Mouse (Mus musculus): ENCODE data around the gene Tmem91.
A peak's percentile ranks its signal among the peaks of the same experiment; 100 is the strongest.

Tmem91 gene

GRCm38 (mm10) chr7:25670096-25670495 is 4.9 kb downstream of the Tmem91 start:
- DNase-seq (ENCODE audit: low spot score in 2 of 2), result no peak

GRCm38 (mm10) chr7:25669631-25670030 is 5.3 kb downstream of the Tmem91 start:
- no peak for DNase-seq (ENCODE audit: low spot score in 2 of 2)

GRCm38 (mm10) chr7:25669158-25669557 is 5.8 kb downstream of the Tmem91 start:
- no peak for DNase-seq (ENCODE audit: low spot score in 2 of 2)

GRCm38 (mm10) chr7:25666381-25666780 is 8.6 kb downstream of the Tmem91 start:
- no peak for DNase-seq (ENCODE audit: low spot score in 2 of 2)

GRCm38 (mm10) chr7:25658657-25659472 is 16.1 kb downstream of the Tmem91 start, which contains the start of the genes Bckdha and Exosc5:
TSS of gene Bckdha (minus strand) at chr7:25658981.
TSS of gene Exosc5 (plus strand) at chr7:25659164.
- DNase-seq (ENCODE audit: low spot score in 2 of 2), result peak; percentile 99

- DNase-seq (ENCODE audit: low spot score in 2 of 2), result no peak
Observed at GRCm38 (mm10) chr7:25657785-25658184, 17.2 kb downstream of the Tmem91 start.

GRCm38 (mm10) chr7:25655601-25656428 is 19.2 kb downstream of the Tmem91 start:
- no peak for DNase-seq (ENCODE audit: low spot score in 2 of 2)

GRCm38 (mm10) chr7:25652244-25652759 is 22.7 kb downstream of the Tmem91 start:
- DNase-seq (ENCODE audit: low spot score in 2 of 2), result no peak

GRCm38 (mm10) chr7:25651281-25651680 is 23.7 kb downstream of the Tmem91 start:
- DNase-seq (ENCODE audit: low spot score in 2 of 2), result no peak

GRCm38 (mm10) chr7:25649839-25650238 is 25.1 kb downstream of the Tmem91 start:
- no peak for DNase-seq (ENCODE audit: low spot score in 2 of 2)

GRCm38 (mm10) chr7:25647574-25648123 is 27.3 kb downstream of the Tmem91 start:
- DNase-seq (ENCODE audit: low spot score in 2 of 2), result no peak

GRCm38 (mm10) chr7:25645074-25645473 is 29.9 kb downstream of the Tmem91 start:
- DNase-seq (ENCODE audit: low spot score in 2 of 2), result no peak

GRCm38 (mm10) chr7:25644631-25645030 is 30.3 kb downstream of the Tmem91 start:
- DNase-seq (ENCODE audit: low spot score in 2 of 2), result no peak

GRCm38 (mm10) chr7:25644136-25644535 is 30.8 kb downstream of the Tmem91 start:
- no peak for DNase-seq (ENCODE audit: low spot score in 2 of 2)

- no peak for DNase-seq (ENCODE audit: low spot score in 2 of 2)
Observed at GRCm38 (mm10) chr7:25639754-25640153, 35.2 kb downstream of the Tmem91 start.

GRCm38 (mm10) chr7:25637099-25637498 is 37.9 kb downstream of the Tmem91 start:
- DNase-seq (ENCODE audit: low spot score in 2 of 2), result no peak

GRCm38 (mm10) chr7:25636373-25636772 is 38.6 kb downstream of the Tmem91 start:
- DNase-seq (ENCODE audit: low spot score in 2 of 2), result no peak

GRCm38 (mm10) chr7:25632679-25633078 is 42.3 kb downstream of the Tmem91 start:
- DNase-seq (ENCODE audit: low spot score in 2 of 2), result no peak

- no peak for DNase-seq (ENCODE audit: low spot score in 2 of 2)
Observed at GRCm38 (mm10) chr7:25628323-25628620, 46.7 kb downstream of the Tmem91 start.

- DNase-seq (ENCODE audit: low spot score in 2 of 2), result no peak
Observed at GRCm38 (mm10) chr7:25627431-25628322, 47.3 kb downstream of the Tmem91 start.
